Mouse (Mus musculus): ENCODE measurements around the gene Olfr447. TPM values are rescaled to one million over a fixed set of nuclear protein-coding genes. Genes with fewer than 3 reads are reported as not detected.

Olfr447 gene
- polyA plus RNA-seq (2012; fragmentation: generic; extraction: Trizol), result not detected
- long read RNA-seq, experiment 1, result 0 reads
- long read RNA-seq, experiment 2, result 0 reads

DNA sequence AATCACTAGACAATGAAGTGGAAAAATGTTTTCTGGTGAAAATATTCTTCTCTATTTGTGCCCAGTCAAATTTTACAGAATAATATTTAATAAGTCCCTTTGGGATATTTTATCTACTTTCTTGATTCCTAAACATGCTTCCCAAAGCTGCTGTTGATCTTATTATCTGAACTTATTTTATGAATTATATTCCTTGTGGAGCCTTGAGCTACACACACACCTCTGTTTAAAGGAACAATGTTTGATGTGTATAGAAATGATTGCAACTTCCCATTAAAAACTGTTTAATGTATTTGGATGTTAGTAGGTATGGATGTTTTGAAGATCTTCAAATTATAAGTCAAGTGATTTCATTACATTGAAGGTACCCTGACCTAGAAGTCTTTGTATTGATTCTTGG is at the start of gene Olfr447:
TSS of gene Olfr447 (plus strand) at position 301 of the 400 bp plus-strand sequence.
- H3K4me3 ChIP-seq (ENCODE audit: insufficient read depth, poor library complexity, severe bottlenecking), result no peak within 1 kb of the TSS
- H3ac ChIP-seq (ENCODE audit: control insufficient read depth, insufficient read length, low read depth), result no peak within 1 kb of the TSS
- no peaks in the 10 kb centered on the region for H3K79me2 ChIP-seq (ENCODE audit: control insufficient read depth, insufficient read depth)
- no peak for TF ChIP-seq MYOD1 (IDR thresholded peaks at IDR 0.05; ENCODE audit: control insufficient read depth, insufficient read length, low read depth)
- TF ChIP-seq MYOG (IDR thresholded peaks at IDR 0.05; ENCODE audit: control insufficient read depth, extremely low read depth, insufficient read length), result no peak
- no peak for TF ChIP-seq FOSL1 (IDR thresholded peaks at IDR 0.05; ENCODE audit: insufficient read depth, low read length, poor library complexity, severe bottlenecking)
- TF ChIP-seq USF1 (IDR thresholded peaks at IDR 0.05; ENCODE audit: low read depth), result no peak
- TF ChIP-seq CTCF (IDR thresholded peaks at IDR 0.05; ENCODE audit: control insufficient read depth, insufficient read depth, insufficient read length), result no peak
- TF ChIP-seq CEBPB (IDR thresholded peaks at IDR 0.05; ENCODE audit: low read depth), result no peak
- no peak for TF ChIP-seq MAX (IDR thresholded peaks at IDR 0.05)
- no peaks in the 10 kb centered on the region for H3K79me3 ChIP-seq (ENCODE audit: low read depth)
- H3K36me3 ChIP-seq (ENCODE audit: control insufficient read depth, insufficient read depth), result no peaks in the 10 kb centered on the region
- no peaks in the 10 kb centered on the region for H3K27me3 ChIP-seq (ENCODE audit: control insufficient read depth, insufficient read depth, insufficient read length)

DNA sequence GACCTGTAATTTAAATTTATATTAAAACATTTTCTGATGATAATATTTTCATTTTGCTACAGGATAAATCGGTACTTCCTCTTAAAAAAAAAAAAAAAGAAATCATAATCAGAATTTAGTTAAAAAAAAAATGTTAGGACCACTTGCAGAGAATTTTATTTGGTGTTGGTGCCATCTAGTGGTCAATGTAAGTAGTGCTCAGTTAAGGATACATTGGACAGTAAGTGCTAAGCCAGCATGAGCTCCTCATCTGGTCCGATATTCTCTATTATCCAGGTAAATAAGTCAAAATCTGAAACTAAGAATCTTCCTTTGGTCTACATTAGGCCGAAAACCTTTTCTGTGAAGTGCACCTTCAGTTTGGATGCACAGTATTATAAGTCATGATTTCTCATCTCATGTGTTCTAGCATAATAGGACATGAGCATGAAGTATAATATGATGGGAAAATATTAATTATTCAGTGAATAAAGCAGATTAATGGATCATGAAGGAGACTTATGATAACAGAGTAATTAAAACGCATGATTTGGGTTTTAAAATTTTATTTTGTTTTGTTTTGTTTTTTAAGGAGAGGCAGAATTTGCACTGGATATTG is 48.4 kb upstream of the Olfr447 start:
- no peak for TF ChIP-seq MYOG (IDR thresholded peaks at IDR 0.05; ENCODE audit: control insufficient read depth, extremely low read depth, insufficient read length)
- no peak for TF ChIP-seq CEBPB (IDR thresholded peaks at IDR 0.05; ENCODE audit: low read depth)
- no peak for TF ChIP-seq MAX (IDR thresholded peaks at IDR 0.05)
- peak; percentile 5 for TF ChIP-seq CTCF (IDR thresholded peaks at IDR 0.05; ENCODE audit: control insufficient read depth, insufficient read depth, insufficient read length)
- no peaks in the 10 kb centered on the region for H3K79me2 ChIP-seq (ENCODE audit: control insufficient read depth, insufficient read depth)
- H3K27me3 ChIP-seq (ENCODE audit: control insufficient read depth, insufficient read depth, insufficient read length), result no peaks in the 10 kb centered on the region
- H3K4me3 ChIP-seq (ENCODE audit: insufficient read depth, poor library complexity, severe bottlenecking), result no peak overlapping the region
- H3K36me3 ChIP-seq (ENCODE audit: control insufficient read depth, insufficient read depth), result no peaks in the 10 kb centered on the region
- H3K79me3 ChIP-seq (ENCODE audit: low read depth), result no peaks in the 10 kb centered on the region
- no peak overlapping the region for H3ac ChIP-seq (ENCODE audit: control insufficient read depth, insufficient read length, low read depth)

DNA sequence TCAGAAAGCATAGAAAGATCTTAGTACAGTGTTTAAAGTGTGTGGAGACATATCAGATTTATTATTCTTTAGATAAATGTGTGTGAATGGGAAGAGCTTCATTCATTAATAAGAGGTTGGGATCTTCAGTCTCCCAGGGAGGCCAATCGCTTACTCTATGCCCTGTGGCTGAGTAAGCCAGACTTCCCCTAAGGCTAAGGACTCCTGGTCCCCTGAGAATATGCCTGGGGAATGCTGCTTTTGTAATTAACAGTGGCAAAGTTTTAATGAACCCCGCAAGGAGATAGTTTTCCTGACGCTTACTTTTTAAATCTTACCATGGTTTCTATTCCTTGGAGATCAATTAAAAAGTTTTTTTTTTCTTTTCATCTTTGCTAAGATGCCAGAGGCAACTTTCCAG is 39.0 kb upstream of the Olfr447 start:
- H3K4me3 ChIP-seq (ENCODE audit: insufficient read depth, poor library complexity, severe bottlenecking), result no peak overlapping the region
- no peaks in the 10 kb centered on the region for H3K36me3 ChIP-seq (ENCODE audit: control insufficient read depth, insufficient read depth)
- H3K79me2 ChIP-seq (ENCODE audit: control insufficient read depth, insufficient read depth), result no peaks in the 10 kb centered on the region
- TF ChIP-seq MAX (IDR thresholded peaks at IDR 0.05) (no peak), FOSL1 (IDR thresholded peaks at IDR 0.05; ENCODE audit: insufficient read depth, low read length, poor library complexity, severe bottlenecking) (no peak), MYOG (IDR thresholded peaks at IDR 0.05; ENCODE audit: control insufficient read depth, extremely low read depth, insufficient read length) (no peak), MYOD1 (IDR thresholded peaks at IDR 0.05; ENCODE audit: control insufficient read depth, insufficient read length, low read depth) (no peak), CEBPB (IDR thresholded peaks at IDR 0.05; ENCODE audit: low read depth) (no peak), USF1 (IDR thresholded peaks at IDR 0.05; ENCODE audit: low read depth) (no peak), CTCF (IDR thresholded peaks at IDR 0.05; ENCODE audit: control insufficient read depth, insufficient read depth, insufficient read length) (no peak)
- no peak overlapping the region for H3ac ChIP-seq (ENCODE audit: control insufficient read depth, insufficient read length, low read depth)
- no peaks in the 10 kb centered on the region for H3K79me3 ChIP-seq (ENCODE audit: low read depth)
- H3K27me3 ChIP-seq (ENCODE audit: control insufficient read depth, insufficient read depth, insufficient read length), result no peaks in the 10 kb centered on the region

DNA sequence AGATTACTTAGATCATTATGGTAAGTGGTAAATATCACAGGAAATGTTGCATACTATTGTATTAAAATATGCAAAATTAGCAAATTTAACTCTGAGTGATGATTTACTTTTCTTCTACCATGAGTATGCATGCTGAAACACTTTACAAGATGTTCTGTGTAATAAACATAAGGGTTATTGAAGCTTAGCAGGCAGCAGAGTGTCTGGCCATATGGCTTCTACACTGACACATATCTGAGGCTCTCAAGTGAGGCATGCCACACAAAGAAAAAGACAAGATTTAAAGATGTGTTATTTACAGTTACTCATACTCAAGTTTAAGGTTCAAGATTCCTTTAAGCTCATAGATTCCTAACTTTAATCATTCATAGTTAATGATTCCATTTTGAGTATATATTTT is 32.4 kb upstream of the Olfr447 start:
- no peak overlapping the region for H3K4me3 ChIP-seq (ENCODE audit: insufficient read depth, poor library complexity, severe bottlenecking)

GRCm38 (mm10) chr6:42890141-42890540 is 18.5 kb upstream of the Olfr447 start, which contains the start of gene Olfr448:
Gene Olfr448 (plus strand): TSS chr6:42890441.
- TF ChIP-seq CEBPB (IDR thresholded peaks at IDR 0.05; ENCODE audit: low read depth) (no peak), FOSL1 (IDR thresholded peaks at IDR 0.05; ENCODE audit: insufficient read depth, low read length, poor library complexity, severe bottlenecking) (no peak), CTCF (IDR thresholded peaks at IDR 0.05; ENCODE audit: control insufficient read depth, insufficient read depth, insufficient read length) (no peak), MYOG (IDR thresholded peaks at IDR 0.05; ENCODE audit: control insufficient read depth, extremely low read depth, insufficient read length) (no peak), USF1 (IDR thresholded peaks at IDR 0.05; ENCODE audit: low read depth) (no peak), MYOD1 (IDR thresholded peaks at IDR 0.05; ENCODE audit: control insufficient read depth, insufficient read length, low read depth) (no peak), MAX (IDR thresholded peaks at IDR 0.05) (no peak)
- H3K36me3 ChIP-seq (ENCODE audit: control insufficient read depth, insufficient read depth), result no peaks in the 10 kb centered on the region
- no peaks in the 10 kb centered on the region for H3K79me2 ChIP-seq (ENCODE audit: control insufficient read depth, insufficient read depth)
- no peak within 1 kb of the TSS for H3K4me3 ChIP-seq (ENCODE audit: insufficient read depth, poor library complexity, severe bottlenecking)
- H3K79me3 ChIP-seq (ENCODE audit: low read depth), result no peaks in the 10 kb centered on the region
- no peaks in the 10 kb centered on the region for H3K27me3 ChIP-seq (ENCODE audit: control insufficient read depth, insufficient read depth, insufficient read length)
- H3ac ChIP-seq (ENCODE audit: control insufficient read depth, insufficient read length, low read depth), result no peak within 1 kb of the TSS

More for the DNA sequence above, 32.4 kb upstream of the Olfr447 start:
- H3K27me3 ChIP-seq (ENCODE audit: control insufficient read depth, insufficient read depth, insufficient read length), result no peaks in the 10 kb centered on the region
- TF ChIP-seq MYOG (IDR thresholded peaks at IDR 0.05; ENCODE audit: control insufficient read depth, extremely low read depth, insufficient read length), result no peak
- no peak for TF ChIP-seq MYOD1 (IDR thresholded peaks at IDR 0.05; ENCODE audit: control insufficient read depth, insufficient read length, low read depth)
- no peak for TF ChIP-seq FOSL1 (IDR thresholded peaks at IDR 0.05; ENCODE audit: insufficient read depth, low read length, poor library complexity, severe bottlenecking)
- no peak for TF ChIP-seq USF1 (IDR thresholded peaks at IDR 0.05; ENCODE audit: low read depth)
- no peak for TF ChIP-seq CTCF (IDR thresholded peaks at IDR 0.05; ENCODE audit: control insufficient read depth, insufficient read depth, insufficient read length)
- no peak for TF ChIP-seq MAX (IDR thresholded peaks at IDR 0.05)
- TF ChIP-seq CEBPB (IDR thresholded peaks at IDR 0.05; ENCODE audit: low read depth), result no peak
- H3K36me3 ChIP-seq (ENCODE audit: control insufficient read depth, insufficient read depth), result no peaks in the 10 kb centered on the region
- no peaks in the 10 kb centered on the region for H3K79me2 ChIP-seq (ENCODE audit: control insufficient read depth, insufficient read depth)
- no peak overlapping the region for H3ac ChIP-seq (ENCODE audit: control insufficient read depth, insufficient read length, low read depth)
- H3K79me3 ChIP-seq (ENCODE audit: low read depth), result no peaks in the 10 kb centered on the region

Data from C2C12 (cell line).